Mouse (Mus musculus) lung, adult 2 months (tissue): ENCODE data around the gene Car12.

Experiments
- CTCF ChIP-seq: fragments of 200-500 bp; IDR thresholded peaks from 2 replicates; pipeline ENCODE4 v1.5.1; 2011; ENCODE audit warnings: mild to moderate bottlenecking, low read length, control low read depth; ENCODE audit not compliant: insufficient read depth
- POLR2A ChIP-seq: fragments of 200-500 bp; IDR thresholded peaks from 2 replicates; pipeline ENCODE4 v1.6.1; 2011; ENCODE audit warnings: low read depth, mild to moderate bottlenecking, control low read depth, low read length, borderline replicate concordance; ENCODE audit errors: extremely low read depth

- TF ChIP-seq CTCF, result no peak
- peak; percentile 62 for TF ChIP-seq POLR2A
Observed at GRCm38 (mm10) chr9:66795464-66796324, 82.2 kb downstream of the Car12 start, which contains the start of gene Aph1b.
